Mouse (Mus musculus): ENCODE measurements around the gene Nfasc. TPM values are rescaled to one million over a fixed set of nuclear protein-coding genes. Genes with fewer than 3 reads are reported as not detected.

Gene Nfasc
- total RNA-seq, 2 experiments from 2014 or later: 276 to 278 TPM

- DNase-seq (ENCODE audit: low spot score in 2 of 2): no peak
Measured at GRCm38 (mm10) chr1:132653161-132653560, 88.4 kb downstream of the Nfasc start.

GRCm38 (mm10) chr1:132650680-132651079 lies 90.9 kb downstream of the Nfasc start:
- peak in 1 of 2 experiments; percentile 36 for DNase-seq (ENCODE audit: low spot score in 2 of 2)

- no peak for DNase-seq (ENCODE audit: low spot score in 2 of 2)
Measured at GRCm38 (mm10) chr1:132647958-132648357, 93.6 kb downstream of the Nfasc start.

GRCm38 (mm10) chr1:132641049-132641795 lies 100.4 kb downstream of the Nfasc start:
- peak in 1 of 2 experiments; percentile 55 for DNase-seq (ENCODE audit: low spot score in 2 of 2)

GRCm38 (mm10) chr1:132640256-132640655 lies 101.3 kb downstream of the Nfasc start:
- DNase-seq (ENCODE audit: low spot score in 2 of 2): peak in 1 of 2 experiments; percentile 63

GRCm38 (mm10) chr1:132637346-132637745 lies 104.3 kb downstream of the Nfasc start:
- DNase-seq (ENCODE audit: low spot score in 2 of 2): no peak

GRCm38 (mm10) chr1:132629611-132630370 lies 111.8 kb downstream of the Nfasc start:
- DNase-seq (ENCODE audit: low spot score in 2 of 2): peak in 1 of 2 experiments; percentile 58

- no peak for DNase-seq (ENCODE audit: low spot score in 2 of 2)
Measured at GRCm38 (mm10) chr1:132628599-132628998, 113.0 kb downstream of the Nfasc start.

- no peak for DNase-seq (ENCODE audit: low spot score in 2 of 2)
Measured at GRCm38 (mm10) chr1:132628183-132628582, 113.4 kb downstream of the Nfasc start.

GRCm38 (mm10) chr1:132626125-132626756 lies 115.4 kb downstream of the Nfasc start:
- DNase-seq (ENCODE audit: low spot score in 2 of 2): no peak

- DNase-seq (ENCODE audit: low spot score in 2 of 2): no peak
Measured at GRCm38 (mm10) chr1:132625034-132625433, 116.6 kb downstream of the Nfasc start.

- no peak for DNase-seq (ENCODE audit: low spot score in 2 of 2)
Measured at GRCm38 (mm10) chr1:132624466-132624865, 117.1 kb downstream of the Nfasc start.

- no peak for DNase-seq (ENCODE audit: low spot score in 2 of 2)
Measured at GRCm38 (mm10) chr1:132623641-132624336, 117.8 kb downstream of the Nfasc start.

GRCm38 (mm10) chr1:132612066-132612465 lies 129.5 kb downstream of the Nfasc start:
- no peak for DNase-seq (ENCODE audit: low spot score in 2 of 2)

- DNase-seq (ENCODE audit: low spot score in 2 of 2): peak; percentile 69 to 71
Measured at GRCm38 (mm10) chr1:132609048-132609634, 132.5 kb downstream of the Nfasc start.

GRCm38 (mm10) chr1:132602161-132602560 lies 139.4 kb downstream of the Nfasc start:
- DNase-seq (ENCODE audit: low spot score in 2 of 2): no peak

GRCm38 (mm10) chr1:132598024-132598423 lies 143.6 kb downstream of the Nfasc start:
- DNase-seq (ENCODE audit: low spot score in 2 of 2): peak; percentile 42 to 47

GRCm38 (mm10) chr1:132595741-132596140 lies 145.9 kb downstream of the Nfasc start:
- no peak for DNase-seq (ENCODE audit: low spot score in 2 of 2)

- DNase-seq (ENCODE audit: low spot score in 2 of 2): peak; percentile 81 to 87
Measured at GRCm38 (mm10) chr1:132594587-132594986, 147.0 kb downstream of the Nfasc start.

- DNase-seq (ENCODE audit: low spot score in 2 of 2): peak in 1 of 2 experiments; percentile 57
Measured at GRCm38 (mm10) chr1:132592145-132592544, 149.5 kb downstream of the Nfasc start.

Data from layer of hippocampus, postnatal 14 days (tissue).